Mouse (Mus musculus) neural tube, embryonic 11.5 days (tissue): Measurements from ENCODE around the gene Tectb. TPM values are rescaled to one million over a fixed set of nuclear protein-coding genes. Genes with fewer than 3 reads are reported as not detected.

ENCODE experiments used
- ATAC-seq: fragments of 200-750 bp; cut with Nextera tagmentation; 2 replicates; pipeline ENCODE4 v1.8.0; 2017; ENCODE audit warnings: moderate number of reproducible peaks, mild to moderate bottlenecking, moderate TSS enrichment, moderate library complexity; ENCODE audit not compliant: insufficient read depth, low FRiP score, low TSS enrichment
- DNase-seq: peaks from one replicate; pipeline ENCODE4 v3.0.0-alpha.2; 2015; ENCODE audit warnings: low spot score
- H3K27ac ChIP-seq: fragments of 300-500 bp; sonication (generic); 2 replicates; pipeline ENCODE4 v1.5.1; 2014; ENCODE audit warnings: low read depth, mild to moderate bottlenecking, low read length
- H3K27me3 ChIP-seq: fragments of 300-500 bp; sonication (generic); 2 replicates; pipeline ENCODE4 v1.6.1; 2014; ENCODE audit warnings: mild to moderate bottlenecking, low read length, mixed read lengths; ENCODE audit not compliant: control insufficient read depth, insufficient read depth
- H3K36me3 ChIP-seq: fragments of 300-500 bp; sonication (generic); 2 replicates; pipeline ENCODE4 v1.6.1; 2014; ENCODE audit warnings: mild to moderate bottlenecking, low read length, moderate library complexity, mixed read lengths; ENCODE audit not compliant: control insufficient read depth, insufficient read depth
- H3K4me1 ChIP-seq: fragments of 300-500 bp; sonication (generic); 2 replicates; pipeline ENCODE4 v1.6.1; 2014; ENCODE audit warnings: low read length, mixed read lengths; ENCODE audit not compliant: control insufficient read depth, insufficient read depth
- H3K4me2 ChIP-seq: fragments of 300-500 bp; sonication (generic); 2 replicates; pipeline ENCODE4 v1.6.1; 2014; ENCODE audit warnings: low read depth, mild to moderate bottlenecking, moderate library complexity
- H3K4me3 ChIP-seq: fragments of 300-500 bp; sonication (generic); 2 replicates; pipeline ENCODE4 v1.5.1; 2014; ENCODE audit warnings: low read depth, low read length
- H3K9ac ChIP-seq: fragments of 300-500 bp; sonication (generic); 2 replicates; pipeline ENCODE4 v1.6.1; 2014; ENCODE audit warnings: mild to moderate bottlenecking, low read length
- H3K9me3 ChIP-seq: fragments of 300-500 bp; sonication (generic); 2 replicates; pipeline ENCODE4 v1.6.1; 2016; ENCODE audit warnings: low read length; ENCODE audit not compliant: control insufficient read depth
- WGBS: fragments of 180-500 bp; shearing (Covaris S2); extraction: QIAGEN DNeasy Blood & Tissue Kit; methylation state at CpG from one replicate; pipeline ENCODE4 v1.1.7; 2014; 5-methylcytosine and 5-hydroxymethylcytosine counted together
- polyA plus RNA-seq: library from polyadenylated mRNA; unstranded; fragments of >200 nt; fragmentation: Nextera tagmentation; extraction: Ambion mirVana; gene quantifications from 2 replicates; pipeline ENCODE4 v1.2.1, GENCODE M21; 2014

The Tectb gene
- polyA plus RNA-seq, 1 experiment from 2014 or later: not detected

DNA sequence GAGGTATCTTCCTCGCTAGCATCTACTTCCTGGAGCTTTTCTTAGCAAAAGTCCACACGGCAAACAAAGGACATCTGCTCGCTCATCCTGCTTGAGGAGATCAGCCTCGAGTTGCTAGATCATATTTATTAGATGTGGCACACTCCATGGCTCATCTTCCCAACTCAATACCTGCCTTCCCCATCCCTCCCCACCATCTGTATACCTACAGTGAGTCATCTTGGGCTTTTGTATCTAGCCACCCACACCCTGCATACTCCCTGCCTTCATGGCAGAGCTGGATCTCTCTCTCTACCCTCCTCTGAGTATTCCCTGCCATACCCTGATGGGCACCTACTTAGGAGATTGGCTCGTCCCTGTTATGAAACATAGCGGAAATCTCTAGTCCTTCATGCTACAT, 40.7 kb downstream of the Tectb start:
- Histone ChIP-seq H3K36me3 (no peaks in the 10 kb centered on the region), H3K4me2 (no peak overlapping the region), H3K9ac (no peak overlapping the region), H3K9me3 (no peaks in the 10 kb centered on the region), H3K4me1 (no peaks in the 10 kb centered on the region), H3K4me3 (no peak overlapping the region), H3K27ac (no peak overlapping the region), H3K27me3 (no peaks in the 10 kb centered on the region)
- ATAC-seq: no peak
- 84% methylated on average over 6 of the region's 6 CpGs for WGBS
- no peak for DNase-seq

GRCm38 (mm10) chr19:55222268-55222667, 41.7 kb downstream of the Tectb start:
- H3K9me3 ChIP-seq: no peaks in the 10 kb centered on the region
- H3K9ac ChIP-seq: no peak overlapping the region
- H3K4me3 ChIP-seq: no peak overlapping the region
- 93% methylated on average over 9 of the region's 9 CpGs for WGBS
- ATAC-seq (no peak), DNase-seq (no peak)
- no peaks in the 10 kb centered on the region for H3K36me3 ChIP-seq
- no peak overlapping the region for H3K4me2 ChIP-seq
- no peak overlapping the region for H3K27ac ChIP-seq
- H3K4me1 ChIP-seq: no peaks in the 10 kb centered on the region
- H3K27me3 ChIP-seq: no peaks in the 10 kb centered on the region

DNA sequence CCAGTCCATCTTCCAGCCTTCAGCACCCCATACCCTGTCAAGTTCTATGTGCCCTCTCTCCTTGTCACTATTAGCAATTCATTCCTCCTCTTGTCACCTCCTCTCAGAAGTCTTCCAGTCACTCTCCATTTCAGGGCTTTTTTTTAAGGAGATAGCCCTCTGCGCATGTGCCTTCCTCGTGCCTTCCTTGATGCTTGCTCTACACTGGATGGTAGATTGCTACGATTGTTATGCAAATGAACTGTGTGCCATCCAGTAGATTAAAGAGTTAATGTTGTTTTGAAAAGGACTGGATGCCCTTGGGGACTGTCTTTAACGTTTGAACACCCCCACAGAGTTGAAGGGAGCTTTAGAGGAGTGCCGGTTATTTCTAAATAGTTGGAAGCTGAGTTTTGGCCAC, 46.1 kb downstream of the Tectb start:
- Histone ChIP-seq H3K4me1 (no peaks in the 10 kb centered on the region), H3K36me3 (no peaks in the 10 kb centered on the region), H3K4me3 (no peak overlapping the region), H3K4me2 (no peak overlapping the region), H3K9ac (no peak overlapping the region), H3K9me3 (no peaks in the 10 kb centered on the region), H3K27me3 (no peaks in the 10 kb centered on the region), H3K27ac (no peak overlapping the region)
- ATAC-seq: no peak
- WGBS: 69% methylated on average over 5 of the region's 5 CpGs
- DNase-seq: no peak

DNA sequence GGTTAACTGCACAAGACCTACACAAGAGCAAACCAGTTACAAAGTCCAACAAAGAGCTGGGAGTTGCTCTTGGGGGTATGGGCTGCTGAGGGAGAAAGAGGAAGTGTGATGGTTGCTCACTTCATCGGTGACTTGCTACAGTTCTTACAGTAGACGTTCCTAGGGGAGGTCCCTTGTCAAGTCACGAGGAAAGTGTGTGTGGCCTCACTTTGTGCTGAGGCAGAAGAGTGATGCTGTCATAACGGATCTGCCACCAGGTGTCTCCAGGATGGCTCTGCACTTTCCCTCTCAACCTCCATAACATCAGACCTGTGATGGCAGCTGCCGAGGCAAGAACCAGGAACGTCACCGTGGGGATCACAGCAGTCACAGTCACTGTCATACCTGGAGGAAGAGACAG, 46.6 kb downstream of the Tectb start:
- Histone ChIP-seq H3K36me3 (no peaks in the 10 kb centered on the region), H3K4me1 (no peaks in the 10 kb centered on the region), H3K4me2 (no peak overlapping the region), H3K9ac (no peak overlapping the region), H3K9me3 (no peaks in the 10 kb centered on the region), H3K27ac (no peak overlapping the region), H3K27me3 (no peaks in the 10 kb centered on the region), H3K4me3 (no peak overlapping the region)
- ATAC-seq (no peak), DNase-seq (no peak)
- WGBS: 93% methylated on average over 7 of the region's 7 CpGs

DNA sequence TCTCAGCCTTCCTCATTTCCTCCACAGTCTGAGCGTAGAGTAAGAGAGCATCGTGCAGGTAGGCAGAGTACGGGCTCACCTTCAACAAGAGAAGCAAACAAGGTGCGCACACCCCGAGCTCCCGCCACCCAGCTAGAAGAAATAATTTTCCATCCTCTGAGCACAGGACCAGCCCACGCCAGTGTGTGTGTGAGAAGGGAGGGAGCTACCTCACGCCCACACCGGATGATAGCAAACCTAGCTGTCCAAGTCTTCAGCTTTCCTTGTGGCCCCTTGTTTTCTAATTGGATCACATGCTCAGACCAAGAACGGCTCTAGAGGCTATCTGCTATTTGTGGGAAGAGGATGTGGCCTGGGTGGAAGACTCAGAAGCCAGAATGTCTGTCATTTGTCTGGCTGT, 50.5 kb downstream of the Tectb start:
- Histone ChIP-seq H3K9me3 (no peaks in the 10 kb centered on the region), H3K36me3 (no peaks in the 10 kb centered on the region), H3K4me1 (no peaks in the 10 kb centered on the region), H3K4me3 (no peak overlapping the region), H3K27me3 (no peaks in the 10 kb centered on the region), H3K4me2 (no peak overlapping the region), H3K27ac (no peak overlapping the region), H3K9ac (no peak overlapping the region)
- ATAC-seq (no peak), DNase-seq (no peak)
- WGBS: 85% methylated on average over 10 of the region's 10 CpGs

DNA sequence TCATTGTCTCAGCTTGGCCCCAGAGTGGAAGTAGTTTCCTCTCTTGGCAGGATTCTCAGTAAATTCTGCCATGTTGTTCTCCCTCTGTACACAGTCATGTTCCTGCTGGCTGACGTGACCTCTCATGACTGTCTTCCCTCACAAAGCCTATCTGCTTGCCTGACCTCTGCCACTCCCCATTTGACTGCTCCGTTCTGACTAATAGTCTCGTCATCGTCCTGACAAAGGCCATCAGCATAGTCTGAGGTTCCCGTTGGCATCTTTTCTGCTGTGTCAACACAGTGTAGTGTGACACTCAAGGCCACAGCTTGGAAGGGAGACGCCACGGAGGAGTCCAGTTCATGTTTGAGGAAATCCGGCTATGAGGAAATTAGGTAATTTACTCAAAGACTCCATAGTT, 51.6 kb downstream of the Tectb start:
- H3K27ac ChIP-seq: no peak overlapping the region
- DNase-seq: no peak
- no peaks in the 10 kb centered on the region for H3K36me3 ChIP-seq
- H3K9ac ChIP-seq: no peak overlapping the region
- H3K9me3 ChIP-seq: no peaks in the 10 kb centered on the region
- no peaks in the 10 kb centered on the region for H3K27me3 ChIP-seq
- no peaks in the 10 kb centered on the region for H3K4me1 ChIP-seq
- no peak overlapping the region for H3K4me2 ChIP-seq
- ATAC-seq: no peak
- 76% methylated on average over 8 of the region's 8 CpGs for WGBS
- H3K4me3 ChIP-seq: no peak overlapping the region

DNA sequence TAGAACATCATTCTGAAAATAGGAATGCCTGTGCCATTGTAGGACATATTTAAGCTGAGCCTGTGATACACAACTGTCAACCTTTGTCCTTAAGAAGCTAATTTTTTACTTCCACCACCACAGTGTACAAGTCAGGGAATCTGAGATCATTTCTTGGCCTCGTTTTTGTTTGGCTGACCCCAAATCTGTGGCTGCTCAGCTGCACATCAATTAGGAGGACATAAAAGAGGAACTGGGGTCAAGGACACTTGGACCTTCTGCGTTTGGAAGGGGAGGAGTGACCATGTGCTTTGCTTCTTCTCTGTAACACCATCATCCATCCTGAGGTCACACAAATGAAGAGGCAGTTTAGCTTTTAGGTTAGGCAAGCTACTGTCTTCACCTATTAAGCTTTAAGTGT, 55.5 kb downstream of the Tectb start:
- 48% methylated on average over 2 of the region's 2 CpGs for WGBS
- Histone ChIP-seq H3K4me3 (no peak overlapping the region), H3K27ac (no peak overlapping the region), H3K9ac (no peak overlapping the region), H3K4me2 (no peak overlapping the region), H3K4me1 (no peaks in the 10 kb centered on the region), H3K9me3 (no peaks in the 10 kb centered on the region), H3K36me3 (no peaks in the 10 kb centered on the region), H3K27me3 (no peaks in the 10 kb centered on the region)
- DNase-seq (no peak), ATAC-seq (no peak)

DNA sequence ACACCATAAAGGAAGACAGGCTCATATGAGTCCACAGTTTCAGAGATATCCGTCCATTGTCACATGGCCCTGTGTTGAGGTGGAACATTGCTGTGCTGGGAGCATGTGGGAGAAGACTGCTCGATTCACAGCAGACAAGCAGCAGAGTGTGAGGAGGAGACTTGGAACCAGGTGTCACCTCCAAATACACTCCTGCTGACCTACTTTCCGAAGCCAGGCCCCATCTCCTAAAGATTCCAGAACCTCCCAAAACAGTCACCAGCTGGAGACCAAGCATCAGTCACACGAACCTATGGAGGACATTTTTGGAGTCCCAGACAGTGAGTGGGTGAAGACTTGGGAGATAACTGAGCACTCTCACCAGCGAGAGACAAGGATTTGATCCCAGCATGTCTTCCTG, 56.0 kb downstream of the Tectb start:
- Histone ChIP-seq H3K9me3 (no peaks in the 10 kb centered on the region), H3K4me1 (no peaks in the 10 kb centered on the region), H3K27ac (no peak overlapping the region), H3K4me2 (no peak overlapping the region), H3K4me3 (no peak overlapping the region), H3K36me3 (no peaks in the 10 kb centered on the region), H3K9ac (no peak overlapping the region), H3K27me3 (no peaks in the 10 kb centered on the region)
- DNase-seq: no peak
- 85% methylated on average over 5 of the region's 5 CpGs for WGBS
- ATAC-seq: no peak

DNA sequence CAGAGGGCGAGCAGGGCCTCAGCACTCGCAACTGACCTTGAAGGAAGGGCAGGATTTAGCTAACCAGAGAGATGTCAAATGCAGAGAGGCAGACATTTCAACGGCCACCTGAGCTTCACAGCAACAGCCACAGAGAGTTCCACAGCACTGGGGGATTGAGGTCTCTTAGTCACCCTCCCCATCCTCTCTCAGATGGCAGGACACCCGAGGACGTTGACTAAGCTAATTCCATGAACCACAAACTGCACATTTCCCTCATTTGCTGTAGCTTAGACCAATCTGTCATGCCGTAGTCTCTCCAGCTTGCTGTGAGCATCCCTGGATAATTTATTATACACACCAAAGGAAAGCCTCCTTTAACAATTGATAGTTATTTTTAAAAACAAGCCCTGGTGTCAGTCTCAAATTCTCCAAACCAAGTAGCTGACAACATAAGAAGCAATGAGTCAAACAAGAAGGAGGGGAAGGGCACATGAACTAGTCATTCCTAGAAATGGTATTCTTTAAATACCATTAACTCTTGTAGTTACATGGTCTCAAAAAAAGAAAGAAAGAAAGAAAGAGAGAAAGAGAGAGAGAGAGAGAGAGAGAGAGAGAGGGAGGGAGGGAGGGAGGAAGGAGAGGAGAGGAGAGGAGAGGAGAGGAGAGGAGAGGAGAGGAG, 59.4 kb downstream of the Tectb start:
- no peak for ATAC-seq
- no peaks in the 10 kb centered on the region for H3K4me1 ChIP-seq
- WGBS: 82% methylated on average over 6 of the region's 6 CpGs
- no peak overlapping the region for H3K9ac ChIP-seq
- no peaks in the 10 kb centered on the region for H3K27me3 ChIP-seq
- no peaks in the 10 kb centered on the region for H3K9me3 ChIP-seq
- no peak for DNase-seq
- H3K27ac ChIP-seq: no peak overlapping the region
- no peak overlapping the region for H3K4me3 ChIP-seq
- H3K36me3 ChIP-seq: no peaks in the 10 kb centered on the region
- no peak overlapping the region for H3K4me2 ChIP-seq
